12 mouse cellular contexts compared by ENCODE assay signal in genomic region chr12:34797389-34797788, GRCm38 (mm10).
"Had no signal": no experiment of that assay in that cellular context is flagged by ENCODE, and none has a peak within 500 bp of the region (broad histone marks: within the 10 kb centered on the region; RNA-seq: fewer than 3 reads in every experiment).

No protein-coding gene starts in this region.

- H3K9me3 ChIP-seq: limb, embryonic 10.5 days; liver, embryonic 15.5 days; neural tube, embryonic 12.5 days had no signal

- H3K27me3 ChIP-seq: liver, embryonic 15.5 days; neural tube, embryonic 12.5 days had no signal

- H3K9ac ChIP-seq: liver, embryonic 15.5 days; neural tube, embryonic 12.5 days had no signal

- H3K36me3 ChIP-seq: limb, embryonic 10.5 days; liver, embryonic 15.5 days; neural tube, embryonic 12.5 days had no signal

- H3K4me3 ChIP-seq: left cerebral cortex, adult 2 months; limb, embryonic 10.5 days; liver, embryonic 15.5 days; neural tube, embryonic 12.5 days had no signal

- H3K4me2 ChIP-seq: liver, embryonic 11.5 days; liver, embryonic 15.5 days; neural tube, embryonic 12.5 days had no signal

- DNase-seq: kidney, adult 11 months; kidney, postnatal 10 days; kidney, postnatal 4 days; midbrain, embryonic 14.5 days; spleen, adult 18-20 months; thymus, adult 18-20 months; thymus, postnatal 14 days had no signal

- H3K27ac ChIP-seq: left cerebral cortex, adult 2 months; limb, embryonic 10.5 days; liver, embryonic 15.5 days; neural tube, embryonic 12.5 days had no signal

- H3K4me1 ChIP-seq: liver, embryonic 15.5 days; neural tube, embryonic 12.5 days had no signal
